Mouse (Mus musculus): ENCODE measurements at regions not wholly inside any gene's neighbourhood (a gene's known extent, or its start where the extent isn't known, plus 50 kb on each side); places are given as distances from the start of the nearest gene placed in this dataset.

GRCm38 (mm10) chr5:37980692-37981091 is 57.9 kb upstream of the Stx18 start:
- TF ChIP-seq POLR2A (IDR thresholded peaks at IDR 0.05; ENCODE audit: low read depth, low read length) (no peak), CTCF (IDR thresholded peaks at IDR 0.05; ENCODE audit: borderline replicate concordance, insufficient read depth, low read length) (no peak)
